Mouse (Mus musculus): ENCODE measurements around the gene Rslcan18. TPM values are rescaled to one million over a fixed set of nuclear protein-coding genes. Genes with fewer than 3 reads are reported as not detected.
A peak's percentile ranks its signal among the peaks of the same experiment; 100 is the strongest.

Gene Rslcan18
- polyA plus RNA-seq, 1 experiment: 0.31 TPM

DNA sequence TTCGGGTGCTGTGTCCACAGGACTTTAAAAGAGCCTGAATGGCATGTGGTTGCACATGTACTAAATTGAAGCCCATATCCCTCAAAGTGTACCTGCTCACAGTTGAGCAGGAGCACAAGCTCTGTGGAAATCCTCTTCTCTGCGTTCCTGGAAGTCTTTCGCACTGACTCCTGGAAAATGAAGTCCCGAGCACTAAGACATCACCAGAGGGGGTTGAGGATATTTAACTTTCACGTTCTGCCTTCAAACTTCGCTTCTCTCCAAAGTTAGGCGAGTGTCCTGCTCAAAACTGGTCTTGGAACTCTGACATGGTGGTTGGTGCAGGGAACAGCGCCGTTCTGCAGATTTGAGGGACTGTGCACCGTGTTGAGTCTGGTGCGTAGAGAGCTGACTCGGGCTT lies 4.0 kb downstream of the Rslcan18 start:
- H3K27ac ChIP-seq (ENCODE audit: insufficient read depth, low read length): no peak overlapping the region
- H3K4me1 ChIP-seq (ENCODE audit: control insufficient read depth, insufficient read depth, low read length): no peaks in the 10 kb centered on the region
- no peaks in the 10 kb centered on the region for H3K27me3 ChIP-seq (ENCODE audit: control insufficient read depth, insufficient read depth, low read length, poor library complexity, severe bottlenecking)
- TF ChIP-seq POLR2A (IDR thresholded peaks at IDR 0.05; ENCODE audit: insufficient read depth, low read length): no peak
- no peak for TF ChIP-seq EP300 (IDR thresholded peaks at IDR 0.05; ENCODE audit: insufficient read depth, low read depth, low read length)
- no peak for TF ChIP-seq CTCF (IDR thresholded peaks at IDR 0.05; ENCODE audit: low read depth, low read length)
- H3K4me3 ChIP-seq (ENCODE audit: low read depth, low read length): no peak overlapping the region
- peaks cover 10% of the 10 kb centered on the region; the same call in 1 of the 2 replicates for H3K9me3 ChIP-seq (replicated peaks; ENCODE audit: control insufficient read depth, insufficient read depth, low read length, poor library complexity, severe bottlenecking)
- no peaks in the 10 kb centered on the region for H3K36me3 ChIP-seq (ENCODE audit: control insufficient read depth, insufficient read depth, low read length, poor library complexity, severe bottlenecking)
- no peak overlapping the region for H3K9ac ChIP-seq (ENCODE audit: low read depth, poor library complexity, severe bottlenecking)

DNA sequence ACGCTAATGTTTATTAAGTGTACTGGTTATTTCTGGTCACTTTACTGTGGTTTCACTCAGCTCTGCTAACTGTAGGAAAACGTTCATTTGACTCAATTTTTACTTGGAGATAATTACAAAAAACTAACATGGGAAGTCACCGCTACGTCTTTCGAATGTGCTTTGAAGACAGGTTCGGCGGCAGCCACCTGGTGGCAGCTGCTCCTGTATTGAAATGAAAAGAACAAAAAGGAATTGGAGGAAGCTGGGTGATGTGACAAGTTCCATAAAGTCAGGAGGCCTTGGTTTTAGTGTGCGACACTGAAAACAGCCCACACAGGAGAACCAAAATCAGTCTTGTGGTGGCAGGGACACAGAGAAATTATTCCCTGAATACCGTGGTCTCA lies 7.2 kb downstream of the Rslcan18 start:
- Histone ChIP-seq H3K9ac (ENCODE audit: low read depth, poor library complexity, severe bottlenecking) (no peak overlapping the region), H3K36me3 (ENCODE audit: control insufficient read depth, insufficient read depth, low read length, poor library complexity, severe bottlenecking) (no peaks in the 10 kb centered on the region), H3K27me3 (ENCODE audit: control insufficient read depth, insufficient read depth, low read length, poor library complexity, severe bottlenecking) (no peaks in the 10 kb centered on the region), H3K4me1 (ENCODE audit: control insufficient read depth, insufficient read depth, low read length) (no peaks in the 10 kb centered on the region), H3K27ac (ENCODE audit: insufficient read depth, low read length) (no peak overlapping the region), H3K4me3 (ENCODE audit: low read depth, low read length) (no peak overlapping the region), H3K9me3 (replicated peaks; ENCODE audit: control insufficient read depth, insufficient read depth, low read length, poor library complexity, severe bottlenecking) (no peaks in the 10 kb centered on the region)
- no peak for TF ChIP-seq POLR2A (IDR thresholded peaks at IDR 0.05; ENCODE audit: insufficient read depth, low read length)
- TF ChIP-seq CTCF (IDR thresholded peaks at IDR 0.05; ENCODE audit: low read depth, low read length): peak; percentile 35

- TF ChIP-seq EP300 (IDR thresholded peaks at IDR 0.05; ENCODE audit: insufficient read depth, low read depth, low read length): no peak
- TF ChIP-seq POLR2A (IDR thresholded peaks at IDR 0.05; ENCODE audit: insufficient read depth, low read length): peak; percentile 65
- Histone ChIP-seq H3K4me3 (ENCODE audit: low read depth, low read length) (peak within 1 kb of the TSS; percentile 98), H3K36me3 (ENCODE audit: control insufficient read depth, insufficient read depth, low read length, poor library complexity, severe bottlenecking) (no peaks in the 10 kb centered on the region), H3K9ac (ENCODE audit: low read depth, poor library complexity, severe bottlenecking) (peak within 1 kb of the TSS; percentile 74), H3K27me3 (ENCODE audit: control insufficient read depth, insufficient read depth, low read length, poor library complexity, severe bottlenecking) (no peaks in the 10 kb centered on the region), H3K27ac (ENCODE audit: insufficient read depth, low read length) (peak within 1 kb of the TSS; percentile 68), H3K4me1 (ENCODE audit: control insufficient read depth, insufficient read depth, low read length) (no peaks in the 10 kb centered on the region), H3K9me3 (replicated peaks; ENCODE audit: control insufficient read depth, insufficient read depth, low read length, poor library complexity, severe bottlenecking) (no peaks in the 10 kb centered on the region)
Measured at GRCm38 (mm10) chr13:67108194-67108820, 7.8 kb downstream of the Rslcan18 start, which contains the start of gene Gm28557. Gene Gm28557 (minus strand): TSS chr13:67108604.

DNA sequence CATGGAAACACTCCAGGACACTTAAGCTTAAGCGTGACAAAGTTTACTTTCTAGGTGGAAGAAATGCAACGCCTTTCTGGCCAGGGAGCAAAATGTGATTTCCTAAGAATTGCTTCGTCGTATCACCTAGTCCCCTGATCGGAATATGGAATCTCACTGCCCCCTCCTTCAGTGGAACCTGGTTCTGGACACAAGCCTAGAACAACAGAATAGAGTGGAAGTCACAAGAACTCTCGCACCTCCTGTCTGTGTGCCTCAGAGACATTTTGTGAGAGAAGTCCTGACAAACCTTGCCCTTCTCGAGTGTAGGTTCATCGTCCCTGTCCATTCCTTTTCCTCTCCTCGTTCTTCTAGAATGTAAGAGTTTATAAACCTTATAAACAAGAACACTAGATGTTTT lies 8.4 kb downstream of the Rslcan18 start:
- Histone ChIP-seq H3K9me3 (replicated peaks; ENCODE audit: control insufficient read depth, insufficient read depth, low read length, poor library complexity, severe bottlenecking) (no peaks in the 10 kb centered on the region), H3K27ac (ENCODE audit: insufficient read depth, low read length) (no peak overlapping the region), H3K4me1 (ENCODE audit: control insufficient read depth, insufficient read depth, low read length) (no peaks in the 10 kb centered on the region), H3K27me3 (ENCODE audit: control insufficient read depth, insufficient read depth, low read length, poor library complexity, severe bottlenecking) (no peaks in the 10 kb centered on the region), H3K9ac (ENCODE audit: low read depth, poor library complexity, severe bottlenecking) (peak overlapping the region; percentile 74), H3K36me3 (ENCODE audit: control insufficient read depth, insufficient read depth, low read length, poor library complexity, severe bottlenecking) (no peaks in the 10 kb centered on the region), H3K4me3 (ENCODE audit: low read depth, low read length) (peak overlapping the region; percentile 98)
- TF ChIP-seq POLR2A (IDR thresholded peaks at IDR 0.05; ENCODE audit: insufficient read depth, low read length) (no peak), EP300 (IDR thresholded peaks at IDR 0.05; ENCODE audit: insufficient read depth, low read depth, low read length) (no peak), CTCF (IDR thresholded peaks at IDR 0.05; ENCODE audit: low read depth, low read length) (no peak)

DNA sequence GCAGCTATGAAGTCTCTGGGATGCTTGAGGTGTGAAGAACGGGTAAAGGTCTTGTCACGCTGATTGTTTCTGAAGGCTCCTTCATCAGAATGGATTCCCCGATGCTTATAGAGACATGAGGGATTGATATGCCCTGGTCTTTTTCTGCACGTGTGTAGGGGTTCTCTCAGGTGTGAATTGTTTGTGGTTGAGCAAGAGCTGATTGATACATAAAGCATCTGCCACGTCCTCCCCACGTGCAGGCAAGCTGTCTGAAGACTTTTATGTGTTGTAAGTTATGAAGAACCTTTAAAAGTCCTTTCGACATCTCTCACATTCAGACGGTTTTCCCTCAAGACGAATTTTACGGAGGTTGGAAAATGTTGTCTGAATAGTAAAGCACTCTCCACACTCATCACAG lies 18.2 kb downstream of the Rslcan18 start, which contains the start of gene Zfp708:
TSS of gene Zfp708 (minus strand) at position 101 of the 400 bp plus-strand sequence.
- H3K4me1 ChIP-seq (ENCODE audit: control insufficient read depth, insufficient read depth, low read length): no peaks in the 10 kb centered on the region
- no peak within 1 kb of the TSS for H3K9ac ChIP-seq (ENCODE audit: low read depth, poor library complexity, severe bottlenecking)
- H3K27ac ChIP-seq (ENCODE audit: insufficient read depth, low read length): no peak within 1 kb of the TSS
- H3K27me3 ChIP-seq (ENCODE audit: control insufficient read depth, insufficient read depth, low read length, poor library complexity, severe bottlenecking): no peaks in the 10 kb centered on the region
- no peak within 1 kb of the TSS for H3K4me3 ChIP-seq (ENCODE audit: low read depth, low read length)
- H3K36me3 ChIP-seq (ENCODE audit: control insufficient read depth, insufficient read depth, low read length, poor library complexity, severe bottlenecking): peaks cover 15% of the 10 kb centered on the region
- H3K9me3 ChIP-seq (replicated peaks; ENCODE audit: control insufficient read depth, insufficient read depth, low read length, poor library complexity, severe bottlenecking): no peaks in the 10 kb centered on the region
- TF ChIP-seq CTCF (IDR thresholded peaks at IDR 0.05; ENCODE audit: low read depth, low read length) (no peak), EP300 (IDR thresholded peaks at IDR 0.05; ENCODE audit: insufficient read depth, low read depth, low read length) (no peak), POLR2A (IDR thresholded peaks at IDR 0.05; ENCODE audit: insufficient read depth, low read length) (no peak)

DNA sequence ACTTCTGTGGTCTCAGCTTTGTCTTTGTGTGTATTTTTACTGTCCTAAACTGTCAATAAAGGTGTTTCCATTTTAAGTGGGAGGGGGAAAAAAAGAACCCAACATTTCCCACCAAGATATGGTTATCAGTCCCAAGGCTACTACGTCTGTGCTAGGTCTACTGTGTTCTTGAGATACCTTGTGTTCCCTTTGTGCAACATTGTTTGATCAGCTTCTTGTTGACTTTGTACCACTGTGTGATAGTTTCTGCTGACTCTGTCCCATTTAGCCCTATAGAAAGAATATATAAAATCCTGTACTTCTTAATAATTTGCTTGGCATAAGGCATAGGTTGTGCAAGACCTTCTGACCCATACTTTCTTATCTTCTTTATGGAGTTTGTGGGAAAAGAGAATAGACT lies 25.9 kb downstream of the Rslcan18 start:
- no peaks in the 10 kb centered on the region for H3K4me1 ChIP-seq (ENCODE audit: control insufficient read depth, insufficient read depth, low read length)
- H3K4me3 ChIP-seq (ENCODE audit: low read depth, low read length): no peak overlapping the region
- no peaks in the 10 kb centered on the region; the same call in 1 of the 2 replicates for H3K36me3 ChIP-seq (ENCODE audit: control insufficient read depth, insufficient read depth, low read length, poor library complexity, severe bottlenecking)
- H3K27ac ChIP-seq (ENCODE audit: insufficient read depth, low read length): no peak overlapping the region
- TF ChIP-seq POLR2A (IDR thresholded peaks at IDR 0.05; ENCODE audit: insufficient read depth, low read length) (no peak), CTCF (IDR thresholded peaks at IDR 0.05; ENCODE audit: low read depth, low read length) (no peak), EP300 (IDR thresholded peaks at IDR 0.05; ENCODE audit: insufficient read depth, low read depth, low read length) (no peak)
- H3K9me3 ChIP-seq (replicated peaks; ENCODE audit: control insufficient read depth, insufficient read depth, low read length, poor library complexity, severe bottlenecking): no peaks in the 10 kb centered on the region
- no peak overlapping the region for H3K9ac ChIP-seq (ENCODE audit: low read depth, poor library complexity, severe bottlenecking)
- no peaks in the 10 kb centered on the region for H3K27me3 ChIP-seq (ENCODE audit: control insufficient read depth, insufficient read depth, low read length, poor library complexity, severe bottlenecking)
